Mouse (Mus musculus) left cerebral cortex, postnatal 25 days (tissue): Measurements from ENCODE around the gene Strip1. TPM values are rescaled to one million over a fixed set of nuclear protein-coding genes. Genes with fewer than 3 reads are reported as not detected.
"Not testable (repeated sequence)": the region's sequence is repeated elsewhere in the genome, so short reads cannot be mapped to it uniquely, and the experiment has no call there.

Source experiments
- DNase-seq, 2 experiments: peaks; one replicate each; pipeline ENCODE4 v3.0.0; 2022; ENCODE audit warnings: low spot score in 2 of 2, mixed read lengths in 1 of 2
- intact Hi-C: fragments of 180-260 bp; cut with DNase I; formaldehyde crosslinking; loops from one replicate; pipeline ENCODE4 v1.15.1; 2025
- total RNA-seq, 2 experiments: library from RNA; stranded (reverse); gene quantifications; 2 replicates each; pipeline ENCODE4 v1.2.3; 2021

The Strip1 gene
- 10 to 100 TPM; 58.3 to 63.6 TPM for total RNA-seq

DNA sequence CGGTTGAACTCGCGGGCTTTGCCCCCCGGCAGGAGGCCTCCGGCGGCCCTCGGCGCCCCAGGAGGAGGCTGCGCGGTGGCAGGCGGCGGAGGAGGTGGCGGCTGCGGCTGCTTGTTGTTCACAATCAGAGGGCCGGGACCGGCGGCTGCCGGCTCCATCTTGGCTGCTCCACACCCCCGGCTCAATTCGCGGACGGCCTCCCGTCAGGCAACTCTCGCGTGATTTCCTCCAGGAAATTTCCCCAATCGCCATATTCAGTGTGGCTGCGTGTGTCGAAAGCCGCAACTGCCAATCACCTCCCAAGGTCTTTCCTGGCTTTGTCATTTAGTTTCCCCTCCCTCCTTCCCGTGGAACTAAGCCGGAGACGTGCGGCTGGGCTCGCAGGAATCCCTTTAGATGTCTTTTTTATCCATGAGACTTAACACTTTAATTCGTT, at the start of gene Strip1:
Strip1 (minus strand) TSS at position 172 of the 436 bp plus-strand sequence.
- DNase-seq: peak; percentile 93 to 97
- intact Hi-C loops: loop anchor here (5.0 kb wide), 1 partner anchor 51 kb away; no protein-coding TSS in a partner anchor

DNA sequence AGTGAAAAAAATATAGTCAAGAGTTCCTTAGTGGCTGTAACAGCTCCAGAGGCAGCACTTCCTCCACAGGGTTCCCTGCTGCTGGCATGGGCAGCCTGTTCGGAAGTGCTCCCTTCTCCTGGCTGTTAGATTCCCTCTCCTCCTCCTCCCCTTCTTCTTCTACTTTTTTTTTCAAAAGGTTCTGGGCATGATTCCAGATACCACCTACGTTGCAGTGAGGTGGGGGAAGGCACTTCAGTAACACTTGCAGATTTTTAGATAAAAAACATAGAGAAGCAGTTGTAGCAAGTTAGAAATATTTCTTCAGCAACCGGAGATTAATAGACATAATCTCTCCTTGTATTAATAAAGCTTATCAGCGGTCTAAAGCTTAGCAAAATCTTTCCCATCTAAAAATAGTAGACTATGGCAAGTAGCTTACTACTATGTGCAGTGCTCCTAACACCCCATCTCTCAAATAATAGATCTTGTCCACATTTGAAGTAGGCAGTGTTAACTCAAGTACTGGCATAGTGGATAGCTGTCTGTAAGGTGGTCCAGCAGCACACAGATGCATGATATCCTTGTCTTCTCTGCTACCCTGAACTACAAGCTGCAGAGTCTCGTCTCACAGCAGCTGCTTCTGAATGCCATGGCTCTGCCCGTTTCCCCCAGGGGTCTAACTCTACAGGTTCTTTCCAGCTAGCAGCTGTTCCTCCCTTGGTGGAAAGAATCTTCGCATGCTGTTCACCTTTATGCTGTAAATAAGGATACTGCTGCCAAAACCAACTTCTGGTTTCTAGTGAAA, 49.5 kb upstream of the Strip1 start:
- peak; percentile 70 to 92 for DNase-seq
- intact Hi-C loops: loop anchor here (5.0 kb wide), 1 partner anchor 49 kb away; the partner anchor contains the start of genes Gm10961 and Strip1

DNA sequence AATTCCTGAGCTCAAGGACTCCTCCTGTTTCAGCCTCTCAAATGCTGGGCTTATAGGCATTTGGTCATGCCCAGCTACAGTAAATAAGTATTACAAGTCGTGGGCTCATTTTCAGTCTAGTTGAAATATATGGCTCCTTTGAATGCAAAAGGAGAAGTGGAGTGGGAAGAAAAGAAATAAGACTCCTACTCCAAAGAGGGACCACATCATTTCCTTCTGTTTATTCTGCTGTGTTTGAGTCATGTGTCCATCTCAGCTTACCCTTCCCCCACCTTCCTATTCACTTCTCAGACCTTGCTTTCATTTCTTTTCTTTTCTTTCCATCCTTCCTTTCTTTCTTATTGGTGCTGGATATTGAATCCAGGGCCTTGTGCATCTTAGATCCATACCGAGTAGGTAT, 40.0 kb upstream of the Strip1 start:
- intact Hi-C loops: no loop called here
- DNase-seq: no peak

DNA sequence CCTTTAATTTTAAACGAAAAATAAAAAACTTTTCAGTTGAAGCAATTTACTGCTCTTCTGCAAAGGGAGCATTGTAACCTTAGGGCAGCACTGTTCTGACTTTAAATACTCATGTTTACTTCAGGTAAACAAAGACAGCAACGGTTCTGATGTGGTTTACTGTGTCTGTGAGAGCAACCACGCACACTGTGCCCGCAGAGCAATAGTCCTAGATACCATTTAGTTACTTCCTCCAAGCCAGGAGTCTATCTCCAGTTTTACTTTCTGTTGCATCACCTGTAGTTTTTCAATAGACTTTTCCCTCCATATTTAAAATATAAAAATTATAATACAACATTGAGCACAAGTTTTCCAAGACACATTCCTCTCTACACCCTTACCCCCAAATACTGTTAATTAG, 39.0 kb upstream of the Strip1 start:
- intact Hi-C loops: no loop called here
- DNase-seq: no peak

DNA sequence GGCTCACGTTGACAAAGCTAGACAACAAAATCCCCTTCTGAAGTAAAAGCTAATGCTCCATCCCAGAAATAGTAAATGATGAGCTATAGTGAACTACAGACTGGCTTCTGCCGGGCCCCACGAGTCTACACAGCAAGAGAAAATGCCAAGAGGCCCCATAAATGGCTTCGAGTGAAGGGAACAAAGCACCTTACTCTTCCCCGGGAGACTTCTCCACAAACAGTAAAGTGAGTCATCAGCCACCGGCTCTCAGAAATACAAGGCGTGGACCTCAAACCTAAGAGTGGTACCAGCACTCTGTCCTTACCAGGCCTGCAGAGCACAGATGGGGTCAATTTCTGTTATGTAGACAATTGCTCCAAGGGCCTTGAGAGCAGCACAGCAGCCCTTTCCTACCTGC, 37.3 kb upstream of the Strip1 start:
- DNase-seq: no peak
- intact Hi-C loops: no loop called here

DNA sequence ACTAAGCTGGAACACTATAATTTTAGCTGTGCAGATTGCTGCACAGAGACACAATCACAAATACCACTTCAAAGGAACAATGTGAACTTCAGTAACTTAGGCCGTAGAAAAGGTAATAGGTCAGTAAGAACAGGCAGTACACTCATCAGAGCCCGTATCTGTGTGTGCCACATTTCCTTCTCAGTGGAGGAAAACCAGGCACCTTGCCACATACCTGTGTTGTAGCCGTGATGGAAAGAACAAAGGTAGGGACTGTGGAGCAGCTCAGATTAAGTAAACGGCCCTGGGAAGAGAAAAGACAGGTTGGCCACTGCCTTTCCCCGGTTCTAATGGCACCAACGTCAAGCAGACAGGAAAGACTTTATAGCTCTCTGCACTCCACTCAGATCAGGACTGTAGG, 35.9 kb upstream of the Strip1 start:
- DNase-seq: no peak
- intact Hi-C loops: no loop called here

DNA sequence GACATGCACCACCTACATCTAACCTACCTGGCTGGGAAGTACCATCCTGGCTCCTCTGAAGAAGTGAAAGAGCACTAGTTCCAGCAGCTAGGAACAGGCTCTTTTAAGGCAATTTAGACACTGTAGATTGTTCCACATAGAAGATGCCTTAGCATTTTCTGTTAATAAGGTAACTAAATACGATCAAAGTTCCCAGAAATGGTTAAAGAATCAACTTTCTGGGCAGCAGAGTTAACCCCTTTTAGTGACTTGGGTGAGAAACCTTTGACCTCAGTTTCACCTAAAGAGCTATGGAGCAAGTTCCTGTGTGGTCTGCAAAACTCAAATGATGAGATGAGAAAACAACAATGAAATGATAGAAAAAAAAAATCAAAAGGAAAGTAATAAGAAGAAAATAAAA, 33.1 kb upstream of the Strip1 start:
- intact Hi-C loops: no loop called here
- no peak for DNase-seq

DNA sequence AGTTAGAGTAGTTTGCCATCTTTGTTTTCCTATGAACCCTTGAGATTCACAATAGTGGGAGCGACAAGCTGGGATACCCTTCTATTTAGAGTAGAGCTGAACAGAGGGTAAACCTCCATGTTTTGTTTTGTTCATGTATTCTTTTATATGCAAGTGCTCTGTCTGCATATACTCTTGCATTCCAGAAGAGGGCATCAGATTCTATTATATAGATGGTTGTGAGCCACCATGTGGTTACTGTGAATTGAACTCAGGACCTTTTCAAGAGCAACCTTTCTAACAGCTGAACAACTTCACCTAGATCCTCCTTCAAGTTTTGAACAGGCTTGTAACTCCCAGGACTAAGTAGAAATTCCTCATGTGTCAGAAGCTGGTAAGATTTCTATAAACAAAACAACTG, 27.5 kb upstream of the Strip1 start:
- intact Hi-C loops: no loop called here
- DNase-seq: no peak

DNA sequence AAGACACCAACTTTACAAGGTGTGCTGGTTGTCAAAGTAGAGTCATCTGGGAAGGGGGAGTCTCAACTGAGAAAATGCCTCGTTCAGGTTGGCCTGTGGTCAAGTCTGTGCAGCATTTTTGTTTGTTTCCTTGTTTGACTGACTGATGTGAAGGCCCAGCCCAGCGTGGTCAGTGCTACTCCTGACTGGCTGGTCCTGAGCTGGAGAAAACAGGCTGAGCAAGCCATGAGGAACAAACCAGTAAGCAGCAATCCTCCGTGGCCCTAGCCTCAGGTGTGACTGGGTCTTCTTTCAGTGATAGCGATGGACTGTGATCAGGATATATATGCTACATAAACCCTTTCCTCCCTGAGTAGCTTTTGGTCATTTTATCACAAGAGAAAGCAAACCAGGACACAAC, 25.4 kb upstream of the Strip1 start:
- intact Hi-C loops: no loop called here
- DNase-seq: no peak

DNA sequence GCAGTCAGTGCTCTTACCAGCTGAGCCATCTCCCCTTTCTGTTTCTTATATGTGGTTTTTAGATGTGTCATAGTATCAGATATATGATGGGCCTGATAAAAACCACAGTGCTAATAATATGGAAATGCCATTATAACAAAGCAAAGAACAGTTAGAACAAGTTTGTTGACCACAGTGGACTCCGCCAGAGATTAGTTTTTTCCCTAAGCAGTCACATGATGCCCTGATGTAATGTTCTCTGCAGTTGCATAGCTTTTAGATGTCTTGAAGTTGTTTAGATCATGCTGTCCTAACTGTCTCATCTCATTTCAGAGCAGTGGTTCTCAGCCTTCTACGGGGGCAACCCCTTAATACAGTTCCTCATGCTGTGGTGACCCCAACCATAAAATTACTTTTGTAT, 24.7 kb upstream of the Strip1 start:
- DNase-seq: no peak
- intact Hi-C loops: no loop called here

DNA sequence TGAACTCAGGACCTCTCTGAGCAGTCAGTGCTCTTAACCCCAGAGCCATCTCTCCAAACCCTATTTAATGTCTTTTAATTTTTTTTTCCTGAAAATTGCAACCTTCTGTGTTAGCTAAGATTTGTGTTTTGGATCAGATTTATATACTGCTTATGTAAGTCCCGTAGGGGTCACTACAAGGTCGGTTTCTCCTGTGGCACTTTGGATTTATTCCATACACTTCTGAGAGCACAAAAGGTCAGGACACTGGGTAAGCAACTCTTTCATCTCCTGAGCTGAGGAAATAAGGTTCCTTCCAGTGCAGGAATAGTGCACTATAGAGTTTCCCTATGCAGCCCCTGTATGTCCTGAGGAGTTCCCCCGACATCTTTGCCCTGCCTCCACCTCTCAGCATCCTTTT, 24.0 kb upstream of the Strip1 start:
- DNase-seq: no peak
- intact Hi-C loops: no loop called here

DNA sequence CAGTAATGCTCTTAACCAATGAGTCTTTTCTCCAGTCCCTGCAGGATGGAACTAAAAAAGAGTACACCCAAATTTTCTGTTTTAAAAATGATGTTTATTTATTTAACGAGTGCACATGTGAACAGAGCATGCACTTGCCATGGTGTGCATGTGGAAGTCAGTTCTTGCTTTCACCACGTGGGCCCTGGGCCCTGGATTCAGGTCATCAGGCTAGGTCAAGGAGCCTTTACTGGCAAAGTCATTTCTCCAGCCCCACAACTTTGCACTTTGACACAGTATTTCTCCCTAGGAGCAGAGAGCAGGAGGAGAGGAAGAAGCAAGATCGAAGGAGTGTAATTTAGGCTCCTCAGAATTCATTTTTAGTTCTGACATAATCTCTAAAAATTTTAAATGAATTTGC, 23.4 kb upstream of the Strip1 start:
- DNase-seq: no peak
- intact Hi-C loops: no loop called here

DNA sequence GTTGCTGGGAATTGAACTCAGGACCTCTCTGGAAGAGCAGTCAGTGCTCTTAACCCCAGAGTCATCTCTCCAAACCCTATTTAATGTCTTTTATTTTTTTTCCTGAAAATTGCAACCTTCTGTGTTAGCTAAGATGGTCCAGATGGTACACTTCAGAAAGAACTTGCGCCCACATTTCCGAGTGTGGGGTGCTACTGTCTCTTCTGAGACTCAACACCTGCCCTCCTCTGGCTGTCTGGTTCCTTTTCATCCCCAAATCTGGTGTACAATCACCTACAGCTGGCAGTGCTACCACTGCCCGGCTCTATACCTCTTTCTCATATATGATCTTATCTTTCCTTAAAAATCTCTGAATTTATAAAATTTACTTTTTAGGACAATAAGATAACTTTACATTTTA, 21.5 kb upstream of the Strip1 start:
- peak in 1 of 2 experiments; percentile 46 for DNase-seq
- intact Hi-C loops: no loop called here

DNA sequence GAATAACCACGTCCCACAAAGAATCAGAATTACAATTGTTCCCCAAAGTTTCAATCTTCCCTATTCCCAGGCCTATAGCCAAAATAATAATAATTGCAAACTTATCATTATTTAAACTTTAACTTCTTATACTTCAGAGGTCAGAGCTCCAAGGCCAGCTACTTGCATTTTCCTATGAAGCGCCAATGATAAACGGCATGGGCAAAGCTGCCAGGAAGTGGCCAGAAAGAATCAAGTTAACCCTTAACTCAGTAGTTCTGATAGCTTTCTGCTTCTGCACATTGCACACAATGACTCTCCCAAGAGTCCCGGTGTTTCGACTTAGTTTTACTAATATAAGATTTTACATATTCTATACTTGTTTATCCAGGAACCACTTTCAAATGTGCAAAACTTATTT, 18.8 kb upstream of the Strip1 start:
- DNase-seq, intact Hi-C loops: not testable (repeated sequence)

DNA sequence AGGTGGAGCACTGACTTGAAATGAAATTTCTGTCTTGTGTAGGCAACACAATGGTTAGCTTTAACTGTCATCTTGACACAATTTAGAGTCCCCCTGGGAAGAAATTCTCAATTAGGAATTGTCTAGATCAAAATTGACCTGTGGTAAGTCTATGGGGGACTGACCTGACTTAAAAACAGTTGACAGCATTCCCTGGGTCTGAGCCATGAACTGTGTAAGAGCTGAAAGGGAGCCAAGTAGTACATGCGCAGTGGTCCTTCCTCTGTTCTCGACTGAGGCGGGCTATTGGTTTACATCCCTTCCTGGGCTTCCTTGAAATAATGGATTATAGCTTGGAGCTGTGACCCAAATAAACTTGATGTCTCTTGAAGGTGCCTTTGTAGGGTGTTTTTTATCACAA, 15.5 kb upstream of the Strip1 start:
- intact Hi-C loops: no loop called here
- DNase-seq: no peak

DNA sequence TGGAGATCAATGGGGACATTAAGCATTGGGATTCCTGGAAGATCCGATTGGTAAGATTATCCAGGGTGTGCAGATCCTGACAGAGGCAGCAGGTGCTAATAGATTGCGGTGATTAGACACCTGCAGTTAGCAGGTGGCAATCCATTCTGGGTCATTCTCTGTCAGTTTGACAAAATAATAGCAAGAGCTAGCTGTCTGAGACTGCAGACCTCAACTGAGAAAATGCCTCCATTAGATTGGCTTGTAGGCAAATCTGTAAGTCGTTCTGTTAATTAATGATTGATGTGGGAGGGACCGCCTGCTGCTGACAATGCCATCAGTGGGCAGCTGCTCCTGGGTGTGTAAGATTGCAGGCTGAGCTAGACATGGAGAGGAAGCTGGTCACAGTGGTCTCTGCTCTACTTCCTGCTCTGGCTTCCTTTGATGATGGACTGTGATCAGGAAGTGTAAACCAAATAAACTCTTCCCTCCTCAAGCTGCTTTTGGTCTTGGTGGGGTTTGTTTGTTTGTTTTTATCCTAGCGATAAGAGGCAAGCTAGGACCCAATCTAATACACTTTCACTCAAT, 6.2 kb upstream of the Strip1 start:
- intact Hi-C loops: no loop called here
- no peak for DNase-seq

DNA sequence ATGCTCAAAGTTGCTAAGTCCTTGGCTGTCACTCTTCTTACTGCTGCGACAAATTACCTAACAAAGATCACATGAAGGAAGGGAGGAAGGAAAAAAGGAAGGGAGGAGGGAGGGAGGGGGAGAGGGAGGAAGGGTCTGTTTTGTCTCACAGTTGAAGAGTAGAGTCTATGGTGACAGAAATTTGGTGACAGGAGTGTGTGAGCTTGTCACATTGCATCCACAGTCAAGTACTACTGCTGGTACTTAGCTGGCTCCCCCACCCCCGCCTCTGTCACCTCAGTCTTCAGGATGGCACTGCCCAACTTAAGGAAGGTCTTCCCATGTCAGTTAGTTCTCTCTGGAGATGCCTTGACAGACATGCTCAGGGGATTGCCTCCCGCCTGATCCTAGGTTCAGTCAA, 4.7 kb upstream of the Strip1 start:
- no peak for DNase-seq
- intact Hi-C loops: no loop called here

DNA sequence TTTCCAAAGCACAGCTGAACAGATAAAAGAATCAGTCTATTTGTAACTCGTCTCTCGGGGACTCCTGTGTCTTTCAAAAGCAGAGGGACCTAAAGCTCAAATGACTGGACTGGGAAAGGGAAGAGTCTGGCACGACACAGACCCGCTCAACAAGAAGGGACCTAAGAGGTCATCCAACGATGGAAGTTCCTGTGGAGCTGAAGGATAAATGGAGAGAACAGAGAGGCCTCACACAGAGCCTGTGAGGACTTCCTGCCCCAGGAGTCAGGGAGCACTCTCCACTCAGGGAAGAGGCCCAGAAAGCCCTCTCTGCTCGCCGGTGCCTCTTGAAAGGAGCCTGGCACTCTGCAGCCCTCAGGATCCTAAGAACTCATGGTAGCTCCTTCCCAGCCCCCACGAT, 4.3 kb upstream of the Strip1 start:
- DNase-seq: no peak
- intact Hi-C loops: no loop called here

DNA sequence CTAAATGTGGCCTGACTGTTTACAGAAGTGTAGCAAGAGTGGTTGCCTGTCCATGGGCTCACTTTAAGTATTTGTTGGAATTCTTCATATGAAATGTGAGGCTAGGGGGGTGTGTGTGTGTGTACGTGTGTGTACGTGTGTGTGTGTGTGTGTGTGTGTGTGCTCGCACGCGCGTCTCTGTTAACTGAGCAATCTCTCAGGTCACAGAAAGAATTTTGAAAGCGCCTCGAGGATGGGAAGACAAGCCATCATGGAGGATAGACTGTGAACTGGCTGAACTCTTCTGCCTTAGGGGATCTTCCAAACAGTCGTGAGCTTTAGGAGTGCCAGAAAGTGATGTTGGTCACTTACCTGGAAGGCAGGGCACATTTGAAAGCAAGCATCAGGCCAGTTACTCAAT, 2.4 kb upstream of the Strip1 start:
- intact Hi-C loops: loop anchor here (5.0 kb wide), 1 partner anchor 48 kb away; no protein-coding TSS in a partner anchor
- DNase-seq: no peak

DNA sequence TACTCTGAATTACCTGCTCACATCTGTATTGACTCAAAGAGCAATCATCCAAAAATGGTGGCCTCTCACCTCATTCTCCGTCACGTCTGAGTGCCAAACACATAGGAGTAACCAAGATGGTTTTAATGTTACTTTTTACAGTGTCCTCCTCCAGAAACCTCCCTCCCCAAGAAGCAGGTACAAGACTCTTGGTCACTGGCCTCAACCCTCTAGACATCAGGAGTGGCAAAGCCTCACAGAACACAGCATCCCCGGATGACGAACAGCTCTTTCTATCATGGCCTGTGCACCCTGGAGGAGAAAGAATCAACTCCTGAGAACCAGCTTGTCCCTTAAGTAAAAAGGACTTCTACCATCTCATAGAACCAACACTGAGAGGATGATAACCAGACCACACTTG, 1.3 kb upstream of the Strip1 start:
- intact Hi-C loops: loop anchor here (5.0 kb wide), 1 partner anchor 50 kb away; no protein-coding TSS in a partner anchor
- DNase-seq: no peak
